Mouse (Mus musculus) ovary, postnatal 14 days (tissue): ENCODE data around the gene Robo2.
"Not testable (repeated sequence)": the region's sequence is repeated elsewhere in the genome, so short reads cannot be mapped to it uniquely, and the experiment has no call there.

ENCODE experiments used
- DNase-seq: peaks from one replicate; pipeline ENCODE4 v3.0.0; 2022; ENCODE audit warnings: low spot score

The Robo2 gene

DNA sequence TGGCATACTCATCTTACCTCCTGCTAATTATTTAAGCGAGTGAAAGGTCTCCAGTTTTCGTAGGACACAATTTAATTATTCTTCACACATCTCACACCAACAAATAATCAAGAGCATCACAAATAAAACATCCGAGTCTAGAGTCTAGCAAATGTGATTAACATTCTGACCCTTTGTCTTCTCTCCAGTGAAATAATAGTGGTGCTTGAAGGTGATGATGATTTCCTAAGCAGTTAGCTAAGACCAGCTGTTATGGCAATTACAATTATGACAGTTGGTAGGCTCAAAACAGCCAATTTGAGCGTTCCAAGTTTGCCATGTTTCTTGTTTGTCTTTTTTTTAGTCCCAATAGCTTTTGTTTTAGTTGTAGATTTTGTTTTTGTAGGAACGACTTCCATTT is 210.9 kb downstream of the Robo2 start:
- DNase-seq, result no peak

DNA sequence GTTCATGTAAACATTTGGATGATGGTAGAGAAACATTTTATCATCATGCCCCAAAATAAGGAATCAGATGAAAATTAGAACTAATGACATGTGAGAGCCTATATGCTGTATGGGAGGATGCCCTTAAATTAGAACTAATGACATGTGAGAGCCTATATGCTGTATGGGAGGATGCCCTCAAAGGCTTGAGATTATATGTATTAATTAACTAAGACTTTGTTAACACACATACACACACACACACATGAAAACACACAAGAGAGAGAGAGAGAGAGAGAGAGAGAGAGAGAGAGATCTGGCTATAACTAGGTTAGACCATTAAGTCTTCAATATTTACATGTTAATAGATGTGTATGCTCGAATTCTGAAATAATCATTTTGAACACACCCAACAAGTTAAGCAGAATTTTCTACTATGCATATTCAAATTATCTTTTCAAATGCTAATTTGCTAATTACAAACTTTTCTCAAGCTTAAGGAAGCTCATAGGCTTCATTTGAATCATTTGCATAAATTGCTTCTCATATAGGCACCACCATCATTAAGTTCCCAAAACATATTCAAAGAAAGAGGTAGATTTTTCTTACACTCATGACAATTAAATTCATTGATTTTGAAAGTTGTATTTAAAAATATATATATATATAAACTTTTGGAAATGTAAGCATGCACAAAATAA is 211.5 kb downstream of the Robo2 start:
- DNase-seq, result no peak

DNA sequence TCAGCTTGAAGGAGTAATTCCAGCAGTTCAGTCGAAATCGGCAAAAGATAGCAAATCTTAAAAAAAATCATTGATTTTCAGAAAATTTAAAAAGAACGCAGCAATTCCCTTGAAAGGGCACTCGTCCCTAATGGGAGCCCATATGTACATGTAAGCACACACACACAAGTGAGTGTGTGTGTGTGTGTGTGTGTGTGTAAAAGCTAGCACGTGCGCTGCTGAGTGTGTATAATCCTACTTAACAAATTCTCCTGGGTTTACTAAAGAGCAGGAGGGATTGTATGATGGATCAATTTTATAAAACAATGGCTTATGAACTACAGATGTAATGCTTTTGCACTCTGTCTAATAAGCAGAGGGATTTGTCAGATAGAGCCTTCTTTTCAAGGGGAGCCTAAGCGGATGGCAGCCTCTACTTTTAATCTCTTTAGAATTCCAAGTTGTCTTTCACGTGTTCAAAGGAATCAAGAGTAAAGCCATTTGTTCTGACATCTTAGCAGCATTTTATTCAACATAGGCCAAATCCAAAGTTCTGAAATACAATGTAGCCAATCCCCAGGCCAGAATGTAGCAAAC is 218.6 kb downstream of the Robo2 start:
- DNase-seq, result no peak

- DNase-seq, result no peak
These were observed 220.0 kb downstream of the Robo2 start for GRCm38 (mm10) chr16:74191621-74192020.

- DNase-seq, result no peak
These were observed 229.0 kb downstream of the Robo2 start for GRCm38 (mm10) chr16:74182509-74183113.

DNA sequence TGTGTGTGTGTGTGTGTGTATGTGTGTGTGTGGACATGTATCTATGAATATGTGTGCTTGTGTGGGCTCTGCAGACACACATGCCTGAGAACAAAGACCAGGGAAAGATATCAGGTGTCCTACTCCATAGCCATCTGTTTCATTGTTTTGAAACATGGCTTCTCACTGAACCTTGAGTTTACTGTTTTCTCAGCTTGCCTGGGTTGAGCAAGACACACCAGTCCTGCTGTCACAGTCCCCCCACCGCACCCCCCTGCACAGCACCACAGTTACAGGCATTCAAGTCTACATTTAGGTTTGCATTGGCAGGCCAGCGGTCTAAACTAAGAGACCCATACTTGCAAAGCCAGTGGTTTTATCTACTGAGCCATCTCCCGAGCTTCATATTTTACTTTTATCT is 239.0 kb downstream of the Robo2 start:
- no peak for DNase-seq

GRCm38 (mm10) chr16:74169642-74170041 is 242.0 kb downstream of the Robo2 start:
- DNase-seq, result no peak

DNA sequence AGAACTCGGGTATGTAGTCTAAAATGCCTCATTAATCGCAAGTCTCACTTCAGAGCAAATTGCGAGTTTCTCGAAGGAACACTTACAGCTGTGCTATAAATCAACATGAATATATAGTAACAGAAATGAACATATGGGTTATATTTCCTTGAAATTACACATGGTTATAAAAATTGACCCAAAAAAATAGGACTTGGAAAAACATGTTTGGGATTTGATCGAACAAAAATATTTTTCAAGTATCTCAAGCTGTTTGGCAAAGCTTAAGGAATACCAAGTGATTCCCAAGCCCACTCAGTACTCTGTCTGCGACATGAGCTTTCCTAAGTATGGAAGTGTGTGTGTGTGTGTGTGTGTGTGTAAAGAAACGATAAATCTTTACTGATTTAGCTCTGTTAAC is 242.5 kb downstream of the Robo2 start:
- DNase-seq, result no peak

- no peak for DNase-seq
These were observed 243.8 kb downstream of the Robo2 start for GRCm38 (mm10) chr16:74167832-74168231.

GRCm38 (mm10) chr16:74162041-74162440 is 249.6 kb downstream of the Robo2 start:
- DNase-seq, result no peak

GRCm38 (mm10) chr16:74159189-74159588 is 252.4 kb downstream of the Robo2 start:
- no peak for DNase-seq

- no peak for DNase-seq
These were observed 275.4 kb downstream of the Robo2 start for GRCm38 (mm10) chr16:74136181-74136580.

- peak; percentile 8 for DNase-seq
These were observed 278.8 kb downstream of the Robo2 start for GRCm38 (mm10) chr16:74132833-74133232.

DNA sequence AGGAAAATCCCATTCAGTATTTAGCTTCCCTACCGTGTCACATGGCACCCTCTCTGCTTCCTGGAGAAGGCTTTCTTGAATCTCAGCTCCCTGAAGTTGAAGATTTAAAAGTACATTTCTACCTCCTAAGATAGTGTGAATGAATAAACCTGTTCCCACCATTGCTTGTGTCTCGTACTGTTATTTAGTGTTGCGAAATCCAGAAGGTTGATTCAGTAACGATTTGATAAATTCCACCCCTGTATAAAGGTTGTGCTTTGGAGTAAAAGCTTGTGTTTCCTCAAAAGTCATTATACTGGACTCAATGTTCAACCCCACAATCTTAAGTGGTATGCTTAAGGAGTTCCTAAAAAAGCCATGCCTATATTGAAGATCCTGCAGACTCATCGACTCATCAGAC is 280.3 kb downstream of the Robo2 start:
- DNase-seq, result no peak

GRCm38 (mm10) chr16:74128443-74128983 is 283.1 kb downstream of the Robo2 start:
- DNase-seq, result no peak

DNA sequence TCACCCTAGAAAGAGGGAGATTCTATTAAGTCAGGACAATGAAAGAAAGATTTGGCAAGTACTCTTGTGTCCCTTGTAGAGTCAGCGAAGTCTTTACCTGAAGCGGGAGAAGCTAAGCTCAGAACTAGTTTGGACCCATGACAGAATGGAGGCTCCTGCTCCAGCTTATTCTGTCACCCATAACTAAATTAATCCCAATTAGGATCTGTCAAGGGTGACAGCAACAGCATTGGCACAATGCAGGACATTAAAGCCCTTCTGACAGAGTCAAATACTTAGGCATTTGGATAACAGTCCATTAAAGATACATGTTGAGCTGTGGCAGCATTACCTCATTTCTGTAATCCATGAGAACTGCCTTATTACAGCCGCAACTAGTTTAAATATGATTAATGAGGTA is 298.5 kb downstream of the Robo2 start:
- no peak for DNase-seq

GRCm38 (mm10) chr16:74111101-74111500 is 300.5 kb downstream of the Robo2 start:
- DNase-seq, result no peak

DNA sequence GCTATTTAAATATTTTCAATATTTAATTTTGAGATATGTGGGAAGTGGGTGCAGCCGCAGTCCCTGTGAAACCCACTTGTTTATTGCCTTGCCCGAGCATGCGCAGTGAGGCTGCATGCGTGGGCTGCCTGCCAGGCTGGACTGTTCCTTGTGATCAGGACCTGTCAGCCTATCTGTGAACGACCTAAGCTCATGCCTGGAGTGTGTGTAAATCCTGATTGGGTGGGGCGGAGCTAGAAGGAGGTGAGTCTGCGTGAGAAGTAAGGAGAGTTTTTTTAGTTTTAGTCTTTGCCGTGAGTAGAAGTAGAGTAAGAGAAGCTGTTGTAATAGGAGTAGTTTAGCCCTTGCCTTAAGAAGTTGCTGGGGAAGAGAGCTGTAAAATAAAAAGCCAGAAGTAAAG is 307.2 kb downstream of the Robo2 start:
- DNase-seq, result not testable (repeated sequence)

DNA sequence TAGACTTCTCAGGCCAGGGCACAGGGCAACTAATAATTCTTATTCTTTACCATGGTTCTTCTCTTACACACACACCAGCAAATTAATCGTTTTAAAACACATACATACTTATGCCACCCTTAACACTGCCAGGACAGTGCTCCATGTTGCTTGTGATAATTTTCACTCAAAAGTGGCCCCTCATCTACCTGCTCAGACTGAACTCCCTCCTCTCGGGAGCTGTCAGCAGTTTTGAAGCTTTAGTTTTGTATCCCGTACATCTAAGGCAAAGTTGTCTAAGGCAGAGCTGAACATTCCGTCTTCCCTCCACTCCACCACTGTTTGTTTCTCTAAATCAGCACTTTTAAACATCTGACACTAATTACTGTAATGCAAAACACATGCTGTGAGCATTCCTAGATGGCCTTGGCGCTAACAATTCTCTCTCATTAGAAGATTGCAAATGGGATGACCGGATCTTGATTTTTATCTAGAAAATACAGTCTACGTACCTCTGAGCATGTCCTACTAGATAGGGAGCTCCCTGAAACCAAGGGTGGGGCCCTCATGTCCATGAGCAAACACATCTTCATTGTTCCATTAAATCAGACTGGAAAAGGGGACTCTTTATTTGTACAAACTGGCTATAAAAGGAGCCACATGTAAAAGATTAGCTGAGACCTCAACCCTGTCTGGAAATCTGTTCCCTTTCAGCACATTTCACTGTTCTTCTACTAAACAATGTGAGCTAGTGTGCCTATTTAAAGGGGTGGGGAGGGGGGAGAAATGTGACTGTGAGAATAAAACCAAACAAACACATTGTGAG is 318.4 kb downstream of the Robo2 start:
- no peak for DNase-seq

- no peak for DNase-seq
These were observed 321.7 kb downstream of the Robo2 start for GRCm38 (mm10) chr16:74089951-74090350.

DNA sequence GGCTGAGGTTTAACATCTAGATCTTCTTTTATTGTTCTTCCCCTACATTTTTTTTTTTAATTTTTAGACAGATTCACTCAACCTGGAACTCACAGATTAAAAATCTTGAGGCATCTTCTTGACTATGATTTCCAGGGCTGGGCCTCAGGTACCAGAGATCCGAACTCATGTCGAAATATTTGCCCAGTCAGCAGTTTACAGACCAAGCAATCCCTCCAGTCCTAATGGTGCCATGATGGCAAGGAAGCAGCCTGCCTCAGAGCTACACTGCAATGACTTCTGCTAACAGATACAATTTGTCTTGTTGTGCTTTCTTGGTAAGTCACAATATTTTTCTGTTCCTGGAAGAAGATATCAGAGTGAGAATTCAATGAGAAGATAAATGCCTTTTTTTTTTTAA is 327.4 kb downstream of the Robo2 start:
- DNase-seq, result no peak

- DNase-seq, result no peak
These were observed 339.0 kb downstream of the Robo2 start for GRCm38 (mm10) chr16:74072671-74073070.

- DNase-seq, result no peak
These were observed 341.0 kb downstream of the Robo2 start for GRCm38 (mm10) chr16:74070628-74071027.
